Mouse (Mus musculus): ENCODE measurements around the gene Hoxd9. TPM values are rescaled to one million over a fixed set of nuclear protein-coding genes. Genes with fewer than 3 reads are reported as not detected.

Hoxd9 gene
- polyA plus RNA-seq, 1 experiment, result not detected

- no peak overlapping the region for H3K4me3 ChIP-seq (ENCODE audit: insufficient read depth, low read length)
- no peak for TF ChIP-seq CTCF (IDR thresholded peaks at IDR 0.05; ENCODE audit: low read depth, low read length)
- no peak for TF ChIP-seq POLR2A (IDR thresholded peaks at IDR 0.05; ENCODE audit: borderline replicate concordance, low read depth, low read length)
- no peaks in the 10 kb centered on the region for H3K4me1 ChIP-seq (ENCODE audit: control insufficient read depth, insufficient read depth, low read length)
- no peak overlapping the region for H3K27ac ChIP-seq (ENCODE audit: insufficient read depth, low read depth, low read length)
Observed at GRCm38 (mm10) chr2:74741979-74742277, 44.4 kb downstream of the Hoxd9 start.

GRCm38 (mm10) chr2:74745540-74746297 lies 48.2 kb downstream of the Hoxd9 start:
- no peak overlapping the region for H3K27ac ChIP-seq (ENCODE audit: insufficient read depth, low read depth, low read length)

GRCm38 (mm10) chr2:74746298-74746921 lies 48.9 kb downstream of the Hoxd9 start:
- Histone ChIP-seq H3K4me3 (ENCODE audit: insufficient read depth, low read length) (no peak overlapping the region), H3K4me1 (ENCODE audit: control insufficient read depth, insufficient read depth, low read length) (0 out of 2 replicates have a peak, but pooled peaks cover 2% of the 10 kb centered on the region), H3K27ac (ENCODE audit: insufficient read depth, low read depth, low read length) (no peak overlapping the region)
- no peak for TF ChIP-seq CTCF (IDR thresholded peaks at IDR 0.05; ENCODE audit: low read depth, low read length)
- TF ChIP-seq POLR2A (IDR thresholded peaks at IDR 0.05; ENCODE audit: borderline replicate concordance, low read depth, low read length), result no peak

More at GRCm38 (mm10) chr2:74745540-74746297, 48.2 kb downstream of the Hoxd9 start:
- TF ChIP-seq CTCF (IDR thresholded peaks at IDR 0.05; ENCODE audit: low read depth, low read length) (no peak), POLR2A (IDR thresholded peaks at IDR 0.05; ENCODE audit: borderline replicate concordance, low read depth, low read length) (no peak)
- no peak overlapping the region for H3K4me3 ChIP-seq (ENCODE audit: insufficient read depth, low read length)
- H3K4me1 ChIP-seq (ENCODE audit: control insufficient read depth, insufficient read depth, low read length), result 0 out of 2 replicates have a peak, but pooled peaks cover 2% of the 10 kb centered on the region

DNA sequence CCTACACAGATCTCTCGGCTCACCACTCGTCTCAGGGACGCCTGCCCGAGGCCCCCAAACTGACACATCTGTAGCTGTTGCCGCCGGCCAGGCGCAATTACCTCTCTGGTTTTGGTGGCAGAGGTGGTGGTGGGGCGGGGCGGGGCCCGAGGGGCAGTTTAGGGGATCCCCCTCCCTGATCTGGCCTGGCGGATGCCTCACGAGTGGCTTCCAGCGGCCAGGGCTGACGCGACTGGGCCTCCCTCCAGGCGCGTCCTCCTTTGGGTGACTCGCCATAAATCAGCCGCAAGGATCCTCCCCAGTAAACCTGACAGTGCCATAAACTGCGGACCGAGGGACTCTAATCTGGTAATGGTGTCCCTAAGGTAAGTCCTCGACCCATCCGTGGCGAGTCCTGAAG lies 49.5 kb downstream of the Hoxd9 start:
- TF ChIP-seq CTCF (IDR thresholded peaks at IDR 0.05; ENCODE audit: low read depth, low read length) (no peak), POLR2A (IDR thresholded peaks at IDR 0.05; ENCODE audit: borderline replicate concordance, low read depth, low read length) (no peak)
- no peak overlapping the region for H3K4me3 ChIP-seq (ENCODE audit: insufficient read depth, low read length)
- no peak overlapping the region for H3K27ac ChIP-seq (ENCODE audit: insufficient read depth, low read depth, low read length)
- H3K4me1 ChIP-seq (ENCODE audit: control insufficient read depth, insufficient read depth, low read length), result 0 out of 2 replicates have a peak, but pooled peaks cover 2% of the 10 kb centered on the region

- no peak for TF ChIP-seq CTCF (IDR thresholded peaks at IDR 0.05; ENCODE audit: low read depth, low read length)
- no peak for TF ChIP-seq POLR2A (IDR thresholded peaks at IDR 0.05; ENCODE audit: borderline replicate concordance, low read depth, low read length)
- H3K4me3 ChIP-seq (ENCODE audit: insufficient read depth, low read length), result no peak overlapping the region
- no peak overlapping the region for H3K27ac ChIP-seq (ENCODE audit: insufficient read depth, low read depth, low read length)
- H3K4me1 ChIP-seq (ENCODE audit: control insufficient read depth, insufficient read depth, low read length), result 0 out of 2 replicates have a peak, but pooled peaks cover 2% of the 10 kb centered on the region
Observed at GRCm38 (mm10) chr2:74747661-74748141, 50.2 kb downstream of the Hoxd9 start.

DNA sequence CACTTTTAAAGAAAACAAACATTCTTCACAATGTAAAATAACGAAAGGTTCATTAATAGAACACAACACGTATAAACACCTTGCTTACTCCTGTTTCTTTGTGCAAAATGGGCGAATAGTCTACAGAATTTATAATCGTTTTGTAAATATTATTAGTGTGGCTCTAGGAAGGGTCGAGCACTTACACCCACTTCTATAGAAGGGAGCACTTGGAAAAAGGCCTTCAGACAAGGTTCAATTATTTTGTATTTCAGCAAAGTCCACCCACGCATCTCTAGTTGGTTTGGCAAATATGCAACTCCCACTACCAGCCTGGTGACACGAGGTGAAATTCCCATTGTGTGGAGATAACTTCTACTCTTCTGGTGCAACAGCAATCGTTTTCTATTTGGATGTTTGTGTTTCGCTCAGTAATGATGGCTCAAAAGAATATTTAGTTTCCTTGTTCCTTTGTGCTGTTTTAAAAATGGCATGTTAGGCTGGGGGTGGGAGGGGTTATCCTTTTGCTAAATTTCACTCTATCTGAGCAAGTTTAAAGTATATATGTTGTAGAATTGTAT lies 51.0 kb downstream of the Hoxd9 start:
- H3K4me1 ChIP-seq (ENCODE audit: control insufficient read depth, insufficient read depth, low read length), result 0 out of 2 replicates have a peak, but pooled peaks cover 2% of the 10 kb centered on the region
- no peak overlapping the region for H3K27ac ChIP-seq (ENCODE audit: insufficient read depth, low read depth, low read length)
- H3K4me3 ChIP-seq (ENCODE audit: insufficient read depth, low read length), result no peak overlapping the region
- TF ChIP-seq CTCF (IDR thresholded peaks at IDR 0.05; ENCODE audit: low read depth, low read length) (no peak), POLR2A (IDR thresholded peaks at IDR 0.05; ENCODE audit: borderline replicate concordance, low read depth, low read length) (no peak)

- TF ChIP-seq CTCF (IDR thresholded peaks at IDR 0.05; ENCODE audit: low read depth, low read length) (no peak), POLR2A (IDR thresholded peaks at IDR 0.05; ENCODE audit: borderline replicate concordance, low read depth, low read length) (no peak)
- H3K27ac ChIP-seq (ENCODE audit: insufficient read depth, low read depth, low read length), result no peak overlapping the region
- peak overlapping the region; percentile 2; the same call in 1 of the 2 replicates for H3K4me3 ChIP-seq (ENCODE audit: insufficient read depth, low read length)
- H3K4me1 ChIP-seq (ENCODE audit: control insufficient read depth, insufficient read depth, low read length), result 0 out of 2 replicates have a peak, but pooled peaks cover 2% of the 10 kb centered on the region
Observed at GRCm38 (mm10) chr2:74749337-74750121, 52.0 kb downstream of the Hoxd9 start.

Other genes with a start within 250 kb of the Hoxd9 start
- gene Lnpk, start 118.3 kb upstream of the Hoxd9 start, polyA plus RNA-seq (2012; ENCODE audit: insufficient read depth, insufficient read length, missing spikeins), result 12.7 and 14.8 TPM in 2 replicates
- gene Evx2, start 38.2 kb upstream of the Hoxd9 start, polyA plus RNA-seq (2012; ENCODE audit: insufficient read depth, insufficient read length, missing spikeins), result not detected in 2 replicates
- gene Hoxd13, start 29.4 kb upstream of the Hoxd9 start, polyA plus RNA-seq (2012; ENCODE audit: insufficient read depth, insufficient read length, missing spikeins), result not detected in 2 replicates
- not detected in 2 replicates for gene Hoxd12, start 22.7 kb upstream of the Hoxd9 start, polyA plus RNA-seq (2012; ENCODE audit: insufficient read depth, insufficient read length, missing spikeins)
- gene Hoxd11, start 18.2 kb upstream of the Hoxd9 start, polyA plus RNA-seq (2012; ENCODE audit: insufficient read depth, insufficient read length, missing spikeins), result not detected in 2 replicates
- gene Hoxd10, start 5.8 kb upstream of the Hoxd9 start, polyA plus RNA-seq (2012; ENCODE audit: insufficient read depth, insufficient read length, missing spikeins), result not detected in 2 replicates
- not detected in 2 replicates for gene Hoxd8, start 6.9 kb downstream of the Hoxd9 start, polyA plus RNA-seq (2012; ENCODE audit: insufficient read depth, insufficient read length, missing spikeins)
- not detected in 2 replicates for gene Hoxd3, start 14.2 kb downstream of the Hoxd9 start, polyA plus RNA-seq (2012; ENCODE audit: insufficient read depth, insufficient read length, missing spikeins)
- not detected in 2 replicates for gene Hoxd4, start 14.2 kb downstream of the Hoxd9 start, polyA plus RNA-seq (2012; ENCODE audit: insufficient read depth, insufficient read length, missing spikeins)
- not detected in 2 replicates for gene Gm28230, start 29.0 kb downstream of the Hoxd9 start, polyA plus RNA-seq (2012; ENCODE audit: insufficient read depth, insufficient read length, missing spikeins)
- not detected in 2 replicates for gene Hoxd1, start 65.3 kb downstream of the Hoxd9 start, polyA plus RNA-seq (2012; ENCODE audit: insufficient read depth, insufficient read length, missing spikeins)
- gene Mtx2, start 128.1 kb downstream of the Hoxd9 start, polyA plus RNA-seq (2012; ENCODE audit: insufficient read depth, insufficient read length, missing spikeins), result 30.2 and 33.1 TPM in 2 replicates